In the genomic region with DNA sequence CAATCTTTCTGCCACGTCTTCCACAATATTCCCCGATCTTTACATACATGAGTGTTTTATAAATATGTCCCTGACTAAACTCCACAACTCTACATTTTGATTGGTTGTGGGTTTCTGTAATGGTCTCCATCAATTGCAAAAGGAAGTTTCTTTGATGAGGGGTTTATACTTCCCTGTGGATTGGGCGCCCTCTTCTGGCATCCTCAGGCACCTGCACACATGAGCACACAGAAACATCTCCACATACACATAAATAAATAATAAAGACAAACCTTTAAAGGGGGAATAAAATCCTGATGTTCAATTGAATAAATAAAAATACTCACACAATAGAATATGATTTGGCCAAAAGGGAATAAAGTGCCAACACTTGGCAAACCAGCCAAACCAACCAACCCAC, we compare ENCODE assay signal across 11 mouse cellular contexts.
DNase-seq lines count a peak whose midpoint lies in the region; ATAC-seq and TF ChIP-seq lines count a peak whose summit lies in the region.
"Had no signal": no experiment of that assay in that cellular context is flagged by ENCODE, and none has a peak within 500 bp of the region (broad histone marks: within the 10 kb centered on the region; RNA-seq: fewer than 3 reads in every experiment).

No protein-coding gene starts in this region.

- H3K9ac ChIP-seq in liver, embryonic 11.5 days (ENCODE audit: low read depth, low read length), result no peak overlapping the region
- H3K9ac ChIP-seq in CH12.LX (ENCODE audit: insufficient read depth, low read depth), result no peak overlapping the region
- H3K9ac ChIP-seq: limb, embryonic 13.5 days had no signal

- 77% methylated on average over 3 of the region's 3 CpGs for WGBS in liver, embryonic 11.5 days

- intact Hi-C loops in heart, postnatal 36 days (cut with DNase I), result no loop called here

- no peaks in the 10 kb centered on the region for H3K36me3 ChIP-seq in liver, embryonic 11.5 days (ENCODE audit: control insufficient read depth, insufficient read depth, low read length)
- H3K36me3 ChIP-seq in CH12.LX (replicated peaks in 1 of 2; ENCODE audit: control insufficient read depth in 1 of 2, insufficient read depth in 1 of 2, low read length in 1 of 2), result peaks cover 0 to 23% of the 10 kb centered on the region in 2 experiments

- no peaks in the 10 kb centered on the region for H3K79me2 ChIP-seq in CH12.LX (replicated peaks; ENCODE audit: control insufficient read depth, extremely low read depth, insufficient read depth, poor library complexity, severe bottlenecking)

- H3K27me3 ChIP-seq in liver, embryonic 11.5 days (replicated peaks; ENCODE audit: control insufficient read depth, insufficient read depth, low read length), result no peaks in the 10 kb centered on the region
- H3K27me3 ChIP-seq in CH12.LX (replicated peaks), result no peaks in the 10 kb centered on the region
- H3K27me3 ChIP-seq: limb, embryonic 13.5 days had no signal

- peak; percentile 14 to 68; a peak in 2 of 4 replicates for TF ChIP-seq CTCF in CH12.LX (conservative IDR thresholded peaks at IDR 0.05 in 1 of 2, IDR thresholded peaks at IDR 0.05 in 1 of 2; ENCODE audit: low read depth in 2 of 2, low read length in 2 of 2)

- TF ChIP-seq RAD21 in CH12.LX (IDR thresholded peaks at IDR 0.05; ENCODE audit: low read depth, low read length), result peak; percentile 69

- H3K9me3 ChIP-seq in liver, embryonic 11.5 days (ENCODE audit: control insufficient read depth, low read length), result no peaks in the 10 kb centered on the region
- H3K9me3 ChIP-seq in CH12.LX (replicated peaks; ENCODE audit: low read length), result no peaks in the 10 kb centered on the region
- H3K9me3 ChIP-seq: limb, embryonic 13.5 days had no signal

- in situ Hi-C loops in CH12.LX (cut with MboI; ENCODE audit: low pct_ligation_motif_present, low pct_unique_long_range_greater_than_20kb, low sequenced_read_pairs), result loop anchor here (25.0 kb wide), 1 partner anchor 883 kb away; no protein-coding TSS in a partner anchor

- dilution Hi-C loops in CH12.LX (cut with MboI; ENCODE audit: extremely low pct_ligation_motif_present, extremely low pct_unique_long_range_greater_than_20kb, low sequenced_read_pairs), result no loop called here

- peak; percentile 52 to 71 for DNase-seq in cerebellum, postnatal 14 days
- no peak for DNase-seq in cerebellum, adult 9-11 months
- peak; percentile 27 for DNase-seq in liver
- no peak for DNase-seq in liver, embryonic 11.5 days (ENCODE audit: low spot score)
- peak; percentile 40 for DNase-seq in CH12.LX (ENCODE audit: extremely low read depth)
- no peak for DNase-seq in urinary bladder, postnatal 10 days (ENCODE audit: low spot score)
- no peak for DNase-seq in heart, postnatal 36 days
- DNase-seq: kidney, adult 18-20 months had no signal

- no peak overlapping the region for H3K4me3 ChIP-seq in liver, embryonic 11.5 days (ENCODE audit: low read depth, low read length)
- H3K4me3 ChIP-seq in CH12.LX (replicated peaks in 1 of 3; ENCODE audit: low read depth in 2 of 3, low read length in 2 of 3, poor library complexity in 1 of 3), result no peak overlapping the region
- H3K4me3 ChIP-seq: erythroblast, embryonic 14.5 days; limb, embryonic 13.5 days had no signal

- no peak for TF ChIP-seq POLR2A in CH12.LX (IDR thresholded peaks at IDR 0.05; ENCODE audit: low read depth, low read length)

- ATAC-seq in liver, embryonic 11.5 days (replicated peaks; ENCODE audit: low FRiP score), result no peak
- peak; percentile 53 for ATAC-seq in granulocyte monocyte progenitor cell, adult 5-6 weeks (replicated peaks; ENCODE audit: poor library complexity, severe bottlenecking)

- no peak overlapping the region for H3K4me2 ChIP-seq in liver, embryonic 11.5 days
- no peak overlapping the region for H3K4me2 ChIP-seq in CH12.LX (ENCODE audit: insufficient read depth, low read depth, poor library complexity, severe bottlenecking)
- H3K4me2 ChIP-seq: limb, embryonic 13.5 days had no signal

- no peak overlapping the region for H3K27ac ChIP-seq in liver, embryonic 11.5 days (ENCODE audit: low read depth, low read length)
- no peak overlapping the region for H3K27ac ChIP-seq in CH12.LX (ENCODE audit: insufficient read depth, low read depth)
- H3K27ac ChIP-seq: limb, embryonic 13.5 days had no signal

- no peak for TF ChIP-seq EP300 in CH12.LX (IDR thresholded peaks at IDR 0.05; ENCODE audit: low read length)

- no peaks in the 10 kb centered on the region for H3K4me1 ChIP-seq in liver, embryonic 11.5 days (replicated peaks; ENCODE audit: control insufficient read depth, insufficient read depth, low read length)
- H3K4me1 ChIP-seq in CH12.LX (ENCODE audit: control insufficient read depth in 1 of 2, insufficient read depth in 2 of 2), result peaks cover 0 to 4% of the 10 kb centered on the region in 2 experiments; a peak in 1 of 4 replicates

TF ChIP-seq in CH12.LX, 34 proteins besides CTCF, POLR2A, EP300 and RAD21:
- no peak for TF ChIP-seq ZKSCAN1 (IDR thresholded peaks at IDR 0.05; ENCODE audit: borderline replicate concordance, low read depth, low read length)
- TF ChIP-seq ZC3H11A (IDR thresholded peaks at IDR 0.05; ENCODE audit: low read depth, low read length), result peak; percentile 17; the same call in 1 of the 2 replicates
- no peak for TF ChIP-seq BHLHE40 (IDR thresholded peaks at IDR 0.05; ENCODE audit: low read depth, low read length)
- TF ChIP-seq IRF4 (IDR thresholded peaks at IDR 0.05; ENCODE audit: low read depth, low read length), result no peak
- TF ChIP-seq SMC3 (IDR thresholded peaks at IDR 0.05; ENCODE audit: low read depth, low read length), result peak; percentile 57
TF ChIP-seq in CH12.LX: peak in this region for 2.

Comparison
In these comparisons a context has a peak if more than half of its experiments do, and no peak if none do; other contexts are left out.
1. DNase-seq: peak in cerebellum, postnatal 14 days (2 of 2), liver (single experiment) and CH12.LX (single experiment); none in cerebellum, adult 9-11 months (single experiment), liver, embryonic 11.5 days (single experiment), urinary bladder, postnatal 10 days (single experiment) and heart, postnatal 36 days (0 of 2).